Mouse (Mus musculus) olfactory bulb, adult 2 months (tissue): ENCODE data around the gene Nolc1.

Source experiments
- CTCF ChIP-seq: fragments of 200-500 bp; IDR thresholded peaks from 2 replicates; pipeline ENCODE4 v1.5.1; 2012; ENCODE audit warnings: low read depth, mild to moderate bottlenecking, low read length, moderate library complexity; ENCODE audit not compliant: insufficient read depth
- POLR2A ChIP-seq: fragments of 200-500 bp; IDR thresholded peaks from 2 replicates; pipeline ENCODE4 v1.6.1; 2012; ENCODE audit warnings: mild to moderate bottlenecking, low read depth, low read length, moderate library complexity; ENCODE audit not compliant: insufficient read depth

GRCm38 (mm10) chr19:46047426-46047825, 28.2 kb upstream of the Nolc1 start:
- TF ChIP-seq POLR2A (no peak), CTCF (no peak)
